Mouse (Mus musculus) MN1 (cell line): ENCODE results near the gene Gm382.

ENCODE experiments used
- DNase-seq: peaks from one replicate; pipeline ENCODE4 v3.0.0-alpha.2; 2016; ENCODE audit warnings: low spot score

The Gm382 gene

GRCm38 (mm10) chrX:127039672-127040071, at the start of gene Gm382:
TSS of gene Gm382 (plus strand) at chrX:127039972.
- DNase-seq, result no peak

- no peak for DNase-seq
These were observed 30.4 kb downstream of the Gm382 start for GRCm38 (mm10) chrX:127070179-127070578.

- DNase-seq, result no peak
These were observed 51.5 kb downstream of the Gm382 start for GRCm38 (mm10) chrX:127091282-127091681.

- no peak for DNase-seq
These were observed 53.3 kb downstream of the Gm382 start for GRCm38 (mm10) chrX:127093036-127093435.

- DNase-seq, result no peak
These were observed 54.2 kb downstream of the Gm382 start for GRCm38 (mm10) chrX:127093961-127094360.

- DNase-seq, result no peak
These were observed 64.6 kb downstream of the Gm382 start for GRCm38 (mm10) chrX:127104341-127104740.
